Mouse (Mus musculus) common myeloid progenitor, adult 5-6 weeks (primary cell): Measurements from ENCODE around the gene Tcp11. TPM values are rescaled to one million over a fixed set of nuclear protein-coding genes. Genes with fewer than 3 reads are reported as not detected.

Experiments used
- ATAC-seq: replicated peaks from 2 replicates; pipeline ENCODE4 v1.8.0; 2016; ENCODE audit warnings: low read depth, mild to moderate bottlenecking, moderate TSS enrichment, inconsistent platforms; ENCODE audit not compliant: poor library complexity, severe bottlenecking
- total RNA-seq: library from RNA; stranded (forward); fragments of 200-1000, 187-1606 nt; gene quantifications from 2 replicates; pipeline ENCODE4 v1.2.3, GENCODE M21; 2017

Gene Tcp11
- 2.2 TPM in 1 of 2 replicates, not detected in the other for total RNA-seq

- ATAC-seq: peak; percentile 84
Measured at GRCm38 (mm10) chr17:28080045-28080816, at the start of gene Tcp11. Gene Tcp11 (minus strand): TSS chr17:28080639.

GRCm38 (mm10) chr17:28129796-28130195 lies 49.4 kb upstream of the Tcp11 start:
- no peak for ATAC-seq

GRCm38 (mm10) chr17:28124368-28124767 lies 43.9 kb upstream of the Tcp11 start:
- ATAC-seq: no peak

GRCm38 (mm10) chr17:28123627-28124026 lies 43.2 kb upstream of the Tcp11 start:
- no peak for ATAC-seq

GRCm38 (mm10) chr17:28122949-28123348 lies 42.5 kb upstream of the Tcp11 start:
- no peak for ATAC-seq

- ATAC-seq: no peak
Measured at GRCm38 (mm10) chr17:28120460-28120859, 40.0 kb upstream of the Tcp11 start.

GRCm38 (mm10) chr17:28117451-28118209 lies 37.2 kb upstream of the Tcp11 start:
- ATAC-seq: peak; percentile 57

GRCm38 (mm10) chr17:28116335-28116734 lies 35.9 kb upstream of the Tcp11 start:
- ATAC-seq: no peak

- ATAC-seq: no peak
Measured at GRCm38 (mm10) chr17:28112266-28112665, 31.8 kb upstream of the Tcp11 start.

- no peak for ATAC-seq
Measured at GRCm38 (mm10) chr17:28107275-28107674, 26.8 kb upstream of the Tcp11 start.

GRCm38 (mm10) chr17:28106352-28106751 lies 25.9 kb upstream of the Tcp11 start:
- ATAC-seq: no peak

GRCm38 (mm10) chr17:28104416-28104815 lies 24.0 kb upstream of the Tcp11 start:
- no peak for ATAC-seq

GRCm38 (mm10) chr17:28101902-28102319 lies 21.5 kb upstream of the Tcp11 start:
- ATAC-seq: no peak

GRCm38 (mm10) chr17:28101284-28101887 lies 20.9 kb upstream of the Tcp11 start:
- ATAC-seq: no peak

GRCm38 (mm10) chr17:28100669-28101068 lies 20.2 kb upstream of the Tcp11 start:
- ATAC-seq: no peak

- ATAC-seq: no peak
Measured at GRCm38 (mm10) chr17:28099086-28099485, 18.6 kb upstream of the Tcp11 start.

GRCm38 (mm10) chr17:28097308-28097707 lies 16.9 kb upstream of the Tcp11 start:
- ATAC-seq: no peak

GRCm38 (mm10) chr17:28096418-28096817 lies 16.0 kb upstream of the Tcp11 start:
- ATAC-seq: peak; percentile 72

- no peak for ATAC-seq
Measured at GRCm38 (mm10) chr17:28093837-28094236, 13.4 kb upstream of the Tcp11 start.

GRCm38 (mm10) chr17:28092297-28092696 lies 11.9 kb upstream of the Tcp11 start:
- no peak for ATAC-seq

GRCm38 (mm10) chr17:28088718-28089117 lies 8.3 kb upstream of the Tcp11 start:
- no peak for ATAC-seq
